Mouse (Mus musculus) kidney, embryonic 16.5 days (tissue): ENCODE results near the gene Ccdc86. TPM values are rescaled to one million over a fixed set of nuclear protein-coding genes. Genes with fewer than 3 reads are reported as not detected.

Source experiments
- ATAC-seq: fragments of 200-750 bp; cut with Nextera tagmentation; 2 replicates; pipeline ENCODE4 v1.8.0; 2017; ENCODE audit warnings: moderate TSS enrichment; ENCODE audit not compliant: low FRiP score, low TSS enrichment
- H3K27ac ChIP-seq: fragments of 300-500 bp; sonication (generic); 2 replicates; pipeline ENCODE4 v1.5.1; 2014; ENCODE audit warnings: low read length
- H3K27me3 ChIP-seq: fragments of 300-500 bp; sonication (generic); 2 replicates; pipeline ENCODE4 v1.6.1; 2014; ENCODE audit warnings: low read length, control low read depth, mixed read lengths; ENCODE audit not compliant: insufficient read depth
- H3K36me3 ChIP-seq: fragments of 300-500 bp; sonication (generic); 2 replicates; pipeline ENCODE4 v1.6.1; 2014; ENCODE audit warnings: low read length, control low read depth, mixed read lengths; ENCODE audit not compliant: insufficient read depth
- H3K4me1 ChIP-seq: fragments of 300-500 bp; sonication (generic); 2 replicates; pipeline ENCODE4 v1.6.1; 2014; ENCODE audit warnings: low read length, control low read depth, mixed read lengths; ENCODE audit not compliant: insufficient read depth
- H3K4me2 ChIP-seq: fragments of 300-500 bp; sonication (generic); replicated peaks from 2 replicates; pipeline ENCODE4 v1.6.1; 2014; ENCODE audit warnings: low read depth, low read length
- H3K4me3 ChIP-seq: fragments of 300-500 bp; sonication (generic); 2 replicates; pipeline ENCODE4 v1.5.1; 2014; ENCODE audit warnings: mild to moderate bottlenecking, low read length
- H3K9ac ChIP-seq: fragments of 300-500 bp; sonication (generic); replicated peaks from 2 replicates; pipeline ENCODE4 v1.6.1; 2014; ENCODE audit warnings: low read length
- H3K9me3 ChIP-seq: fragments of 300-500 bp; sonication (generic); 2 replicates; pipeline ENCODE4 v1.6.1; 2016; ENCODE audit warnings: low read length, control low read depth
- WGBS: fragments of 180-500 bp; shearing (Covaris S2); extraction: QIAGEN DNeasy Blood & Tissue Kit; methylation state at CpG from one replicate; pipeline ENCODE4 v1.1.7; 2014; 5-methylcytosine and 5-hydroxymethylcytosine counted together
- polyA plus RNA-seq: library from polyadenylated mRNA; unstranded; fragments of >200 nt; fragmentation: Nextera tagmentation; extraction: Ambion mirVana; gene quantifications from 2 replicates; pipeline ENCODE4 v1.2.1, GENCODE M21; 2015

The Ccdc86 gene
- polyA plus RNA-seq, 1 experiment from 2014 or later, result 32.2 TPM

- Histone ChIP-seq H3K9ac (no peak overlapping the region), H3K36me3 (no peaks in the 10 kb centered on the region), H3K4me3 (no peak overlapping the region), H3K27me3 (no peaks in the 10 kb centered on the region), H3K4me1 (peaks cover 18% of the 10 kb centered on the region), H3K27ac (no peak overlapping the region), H3K4me2 (no peak overlapping the region), H3K9me3 (no peaks in the 10 kb centered on the region; the same call in 1 of the 2 replicates)
- WGBS, result 43% methylated on average over 4 of the region's 4 CpGs
- no peak for ATAC-seq
These were observed 27.3 kb upstream of the Ccdc86 start for GRCm38 (mm10) chr19:10976318-10976717.

GRCm38 (mm10) chr19:10975187-10975586, 26.1 kb upstream of the Ccdc86 start:
- peaks cover 6% of the 10 kb centered on the region; the same call in 1 of the 2 replicates for H3K9me3 ChIP-seq
- no peak overlapping the region for H3K27ac ChIP-seq
- no peaks in the 10 kb centered on the region for H3K36me3 ChIP-seq
- H3K9ac ChIP-seq, result no peak overlapping the region
- ATAC-seq, result no peak
- H3K27me3 ChIP-seq, result no peaks in the 10 kb centered on the region
- H3K4me2 ChIP-seq, result no peak overlapping the region
- no peak overlapping the region for H3K4me3 ChIP-seq
- 74% methylated on average over 2 of the region's 2 CpGs for WGBS
- peaks cover 18% of the 10 kb centered on the region for H3K4me1 ChIP-seq

- no peaks in the 10 kb centered on the region for H3K36me3 ChIP-seq
- 16% methylated on average over 4 of the region's 4 CpGs for WGBS
- H3K4me1 ChIP-seq, result peaks cover 13% of the 10 kb centered on the region
- ATAC-seq, result peak; percentile 63
- peak within 1 kb of the TSS; percentile 12; the same call in 1 of the 2 replicates for H3K9ac ChIP-seq
- H3K9me3 ChIP-seq, result peaks cover 6% of the 10 kb centered on the region; the same call in 1 of the 2 replicates
- no peaks in the 10 kb centered on the region for H3K27me3 ChIP-seq
- no peak within 1 kb of the TSS for H3K4me2 ChIP-seq
- H3K4me3 ChIP-seq, result no peak within 1 kb of the TSS
- peak within 1 kb of the TSS; percentile 45; the same call in 1 of the 2 replicates for H3K27ac ChIP-seq
These were observed 25.3 kb upstream of the Ccdc86 start, which contains the start of gene Ms4a10 for GRCm38 (mm10) chr19:10974238-10974865. TSS of gene Ms4a10 (minus strand) at chr19:10974670.

- ATAC-seq, result peak; percentile 78
- Histone ChIP-seq H3K4me1 (peaks cover 12% of the 10 kb centered on the region), H3K4me3 (no peak overlapping the region), H3K27me3 (no peaks in the 10 kb centered on the region), H3K36me3 (no peaks in the 10 kb centered on the region), H3K9ac (no peak overlapping the region), H3K27ac (no peak overlapping the region), H3K4me2 (no peak overlapping the region), H3K9me3 (peaks cover 6% of the 10 kb centered on the region; the same call in 1 of the 2 replicates)
- WGBS, result 13% methylated on average over 2 of the region's 2 CpGs
These were observed 24.1 kb upstream of the Ccdc86 start for GRCm38 (mm10) chr19:10973187-10973586.

GRCm38 (mm10) chr19:10972660-10973059, 23.6 kb upstream of the Ccdc86 start:
- H3K9ac ChIP-seq, result no peak overlapping the region
- H3K9me3 ChIP-seq, result peaks cover 6% of the 10 kb centered on the region; the same call in 1 of the 2 replicates
- no peak overlapping the region for H3K4me2 ChIP-seq
- H3K36me3 ChIP-seq, result no peaks in the 10 kb centered on the region
- no peak overlapping the region for H3K4me3 ChIP-seq
- H3K4me1 ChIP-seq, result peaks cover 12% of the 10 kb centered on the region
- H3K27ac ChIP-seq, result no peak overlapping the region
- WGBS, result 78% methylated on average over 3 of the region's 3 CpGs
- H3K27me3 ChIP-seq, result no peaks in the 10 kb centered on the region
- ATAC-seq, result no peak

- 65% methylated on average over 3 of the region's 3 CpGs for WGBS
- ATAC-seq, result no peak
These were observed 21.4 kb upstream of the Ccdc86 start for GRCm38 (mm10) chr19:10970457-10970856.

GRCm38 (mm10) chr19:10968578-10968977, 19.5 kb upstream of the Ccdc86 start:
- ATAC-seq, result no peak
- H3K27me3 ChIP-seq, result no peaks in the 10 kb centered on the region
- H3K4me2 ChIP-seq, result no peak overlapping the region
- no peaks in the 10 kb centered on the region for H3K36me3 ChIP-seq
- H3K4me1 ChIP-seq, result peaks cover 1% of the 10 kb centered on the region
- no peak overlapping the region for H3K27ac ChIP-seq
- 86% methylated on average over 7 of the region's 7 CpGs for WGBS
- H3K9ac ChIP-seq, result no peak overlapping the region
- H3K4me3 ChIP-seq, result no peak overlapping the region
- H3K9me3 ChIP-seq, result peaks cover 6% of the 10 kb centered on the region; the same call in 1 of the 2 replicates

More at GRCm38 (mm10) chr19:10970457-10970856, 21.4 kb upstream of the Ccdc86 start:
- Histone ChIP-seq H3K9me3 (peaks cover 6% of the 10 kb centered on the region; the same call in 1 of the 2 replicates), H3K4me2 (no peak overlapping the region), H3K27ac (no peak overlapping the region), H3K4me3 (no peak overlapping the region), H3K4me1 (peaks cover 12% of the 10 kb centered on the region), H3K27me3 (no peaks in the 10 kb centered on the region), H3K9ac (no peak overlapping the region), H3K36me3 (no peaks in the 10 kb centered on the region)

GRCm38 (mm10) chr19:10965721-10966120, 16.7 kb upstream of the Ccdc86 start:
- Histone ChIP-seq H3K4me1 (no peaks in the 10 kb centered on the region), H3K27ac (no peak overlapping the region), H3K9me3 (0 out of 2 replicates have a peak, but pooled peaks cover 1% of the 10 kb centered on the region), H3K27me3 (no peaks in the 10 kb centered on the region), H3K4me2 (no peak overlapping the region), H3K4me3 (no peak overlapping the region), H3K9ac (no peak overlapping the region), H3K36me3 (no peaks in the 10 kb centered on the region)
- ATAC-seq, result no peak
- WGBS, result 89% methylated on average over 7 of the region's 7 CpGs

- Histone ChIP-seq H3K4me3 (no peak overlapping the region), H3K36me3 (no peaks in the 10 kb centered on the region), H3K4me1 (no peaks in the 10 kb centered on the region), H3K9me3 (no peaks in the 10 kb centered on the region), H3K9ac (no peak overlapping the region), H3K27me3 (peaks cover 8% of the 10 kb centered on the region; the same call in 1 of the 2 replicates), H3K27ac (no peak overlapping the region), H3K4me2 (no peak overlapping the region)
- 50% methylated on average over 12 of the region's 12 CpGs for WGBS
- no peak for ATAC-seq
These were observed 10.9 kb upstream of the Ccdc86 start for GRCm38 (mm10) chr19:10959978-10960346.
